Mouse (Mus musculus) intestine, embryonic 14.5 days (tissue): ENCODE measurements around the gene Irak1. TPM values are rescaled to one million over a fixed set of nuclear protein-coding genes. Genes with fewer than 3 reads are reported as not detected.

ENCODE experiments used
- ATAC-seq: fragments of 200-750 bp; cut with Nextera tagmentation; replicated peaks from 2 replicates; pipeline ENCODE4 v1.8.0; 2017; ENCODE audit warnings: low read depth, moderate number of reproducible peaks, moderate TSS enrichment, moderate library complexity; ENCODE audit not compliant: low FRiP score, low TSS enrichment
- DNase-seq: peaks from one replicate; pipeline ENCODE4 v3.0.0-alpha.2; 2018; ENCODE audit warnings: low spot score
- H3K27ac ChIP-seq: fragments of 300-500 bp; sonication (generic); 2 replicates; pipeline ENCODE4 v1.5.1; 2014; ENCODE audit warnings: low read depth, mild to moderate bottlenecking, control low read depth
- H3K27me3 ChIP-seq: fragments of 300-500 bp; sonication (generic); replicated peaks from 2 replicates; pipeline ENCODE4 v1.6.1; 2014; ENCODE audit warnings: low read length, control low read depth; ENCODE audit not compliant: control insufficient read depth, insufficient read depth
- H3K36me3 ChIP-seq: fragments of 300-500 bp; sonication (generic); 2 replicates; pipeline ENCODE4 v1.6.1; 2014; ENCODE audit warnings: low read length, control low read depth; ENCODE audit not compliant: control insufficient read depth, insufficient read depth
- H3K4me1 ChIP-seq: fragments of 300-500 bp; sonication (generic); replicated peaks from 2 replicates; pipeline ENCODE4 v1.6.1; 2014; ENCODE audit warnings: low read length, control low read depth, mixed read lengths; ENCODE audit not compliant: control insufficient read depth, insufficient read depth
- H3K4me2 ChIP-seq: fragments of 300-500 bp; sonication (generic); 2 replicates; pipeline ENCODE4 v1.6.1; 2014; ENCODE audit warnings: low read length
- H3K4me3 ChIP-seq: fragments of 300-500 bp; sonication (generic); 2 replicates; pipeline ENCODE4 v1.5.1; 2014; ENCODE audit warnings: low read depth, low read length, control low read depth, mixed read lengths
- H3K9ac ChIP-seq: fragments of 300-500 bp; sonication (generic); 2 replicates; pipeline ENCODE4 v1.6.1; 2014; ENCODE audit warnings: mild to moderate bottlenecking, low read length
- H3K9me3 ChIP-seq: fragments of 300-500 bp; sonication (generic); 2 replicates; pipeline ENCODE4 v1.6.1; 2016; ENCODE audit warnings: low read length, control low read depth; ENCODE audit not compliant: control insufficient read depth
- WGBS: fragments of 180-500 bp; shearing (Covaris S2); extraction: QIAGEN DNeasy Blood & Tissue Kit; methylation state at CpG from one replicate; pipeline ENCODE4 v1.1.7; 2014; 5-methylcytosine and 5-hydroxymethylcytosine counted together
- polyA plus RNA-seq: library from polyadenylated mRNA; unstranded; fragments of >200 nt; fragmentation: Nextera tagmentation; extraction: Ambion mirVana; gene quantifications from 2 replicates; pipeline ENCODE4 v1.2.1, GENCODE M21; 2014

Gene Irak1
- 50.8 and 55.8 TPM in 2 replicates for polyA plus RNA-seq

DNA sequence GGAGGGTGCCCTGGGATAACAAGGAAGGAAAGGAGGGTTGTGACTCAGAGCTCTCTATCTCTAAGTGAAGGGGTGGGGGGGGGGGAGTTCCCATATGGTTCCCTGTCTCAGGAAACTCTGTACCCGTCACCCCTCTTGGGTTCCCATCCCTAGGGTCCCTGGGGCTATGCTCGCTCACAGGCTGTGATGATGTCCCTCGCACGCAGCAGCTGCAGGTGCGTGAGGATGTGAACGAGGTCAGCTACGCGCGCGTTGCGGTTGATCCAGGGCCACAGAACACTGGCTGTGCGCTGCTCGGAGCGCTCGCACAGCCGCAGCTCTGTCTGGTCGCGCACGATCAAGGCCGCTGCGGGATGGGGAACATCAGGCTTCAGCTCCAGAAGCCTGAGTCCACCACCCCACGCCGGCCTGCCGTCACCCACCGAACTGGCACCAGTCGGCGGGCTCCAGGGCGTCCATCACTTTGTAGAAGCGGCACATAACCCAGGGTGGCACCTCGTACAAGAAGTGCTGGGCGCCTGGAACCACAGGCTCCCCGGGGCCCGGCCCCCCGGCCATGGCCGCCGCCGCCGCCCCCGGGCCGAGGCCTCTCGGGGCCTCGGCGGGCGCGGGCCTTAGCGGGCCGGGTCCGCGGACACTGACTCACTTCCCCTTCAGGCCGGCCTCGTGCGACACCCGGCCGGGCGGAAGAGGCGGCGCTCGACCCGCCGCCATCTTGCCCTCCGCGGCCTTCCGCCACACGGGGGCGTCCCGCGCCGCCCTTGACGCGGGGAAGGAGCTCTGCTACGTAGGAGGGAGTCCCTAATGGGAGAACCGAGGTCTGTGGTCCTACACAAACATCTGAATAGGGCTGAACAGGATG lies at the start of gene Irak1:
TSS of gene Irak1 (minus strand) at position 731 of the 862 bp plus-strand sequence.
- 14% methylated on average over 56 of the region's 72 CpGs for WGBS
- H3K4me2 ChIP-seq, result peak within 1 kb of the TSS; percentile 52
- peaks cover 9% of the 10 kb centered on the region for H3K36me3 ChIP-seq
- ATAC-seq (peak; percentile 77), DNase-seq (peak; percentile 81)
- no peaks in the 10 kb centered on the region for H3K4me1 ChIP-seq
- no peaks in the 10 kb centered on the region for H3K27me3 ChIP-seq
- H3K9ac ChIP-seq, result peak within 1 kb of the TSS; percentile 79
- peak within 1 kb of the TSS; percentile 77 for H3K27ac ChIP-seq
- no peaks in the 10 kb centered on the region for H3K9me3 ChIP-seq
- peak within 1 kb of the TSS; percentile 54 for H3K4me3 ChIP-seq

DNA sequence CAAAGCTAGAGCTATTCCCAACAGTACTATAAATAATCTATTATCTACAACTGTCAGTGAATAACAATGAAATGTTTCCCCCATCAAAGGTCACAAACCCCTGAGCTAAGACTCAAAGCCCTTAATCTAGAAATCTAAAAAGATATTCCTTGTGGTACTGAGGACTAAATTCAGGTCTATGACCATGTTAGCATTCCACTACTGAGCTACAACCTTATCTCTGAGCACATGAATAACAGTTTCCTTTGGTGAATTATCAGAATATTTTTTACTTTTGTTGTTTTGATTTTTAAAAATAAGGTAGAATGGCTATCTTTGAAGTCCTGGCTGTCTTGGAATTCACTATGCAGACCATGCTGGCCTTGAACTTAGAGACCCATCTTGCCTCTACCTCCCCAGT lies 47.1 kb upstream of the Irak1 start:
- no peaks in the 10 kb centered on the region for H3K27me3 ChIP-seq
- DNase-seq (no peak), ATAC-seq (no peak)
- H3K4me3 ChIP-seq, result no peak overlapping the region
- no peaks in the 10 kb centered on the region for H3K9me3 ChIP-seq
- no peak overlapping the region for H3K9ac ChIP-seq
- 0 out of 2 replicates have a peak, but pooled peaks cover 2% of the 10 kb centered on the region for H3K36me3 ChIP-seq
- no peaks in the 10 kb centered on the region for H3K4me1 ChIP-seq
- H3K27ac ChIP-seq, result no peak overlapping the region
- H3K4me2 ChIP-seq, result no peak overlapping the region

DNA sequence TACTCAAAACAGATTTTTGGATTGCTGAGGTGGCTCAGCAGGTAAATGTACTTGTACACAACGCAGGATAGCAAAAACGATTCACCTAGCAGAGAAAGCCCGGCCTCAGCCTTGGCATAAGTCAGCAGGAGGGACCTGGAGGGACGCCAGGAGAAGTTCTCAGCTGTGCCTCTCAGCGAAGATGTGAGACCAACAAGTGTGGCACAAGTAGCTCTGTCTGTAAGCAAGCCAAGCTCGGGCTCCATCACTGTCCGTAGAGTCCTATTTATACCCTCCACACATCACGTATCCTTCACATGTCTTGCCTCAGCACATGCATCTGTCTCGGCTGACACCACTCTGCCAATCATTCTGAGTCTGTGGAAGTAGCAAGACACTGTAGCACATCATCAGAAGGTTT lies 44.2 kb upstream of the Irak1 start:
- H3K4me2 ChIP-seq, result no peak overlapping the region
- WGBS, result 85% methylated on average over 9 of the region's 9 CpGs
- H3K9me3 ChIP-seq, result no peaks in the 10 kb centered on the region
- no peaks in the 10 kb centered on the region for H3K27me3 ChIP-seq
- H3K36me3 ChIP-seq, result 0 out of 2 replicates have a peak, but pooled peaks cover 2% of the 10 kb centered on the region
- no peak overlapping the region for H3K27ac ChIP-seq
- H3K9ac ChIP-seq, result no peak overlapping the region
- ATAC-seq (no peak), DNase-seq (no peak)
- H3K4me3 ChIP-seq, result no peak overlapping the region
- no peaks in the 10 kb centered on the region for H3K4me1 ChIP-seq

DNA sequence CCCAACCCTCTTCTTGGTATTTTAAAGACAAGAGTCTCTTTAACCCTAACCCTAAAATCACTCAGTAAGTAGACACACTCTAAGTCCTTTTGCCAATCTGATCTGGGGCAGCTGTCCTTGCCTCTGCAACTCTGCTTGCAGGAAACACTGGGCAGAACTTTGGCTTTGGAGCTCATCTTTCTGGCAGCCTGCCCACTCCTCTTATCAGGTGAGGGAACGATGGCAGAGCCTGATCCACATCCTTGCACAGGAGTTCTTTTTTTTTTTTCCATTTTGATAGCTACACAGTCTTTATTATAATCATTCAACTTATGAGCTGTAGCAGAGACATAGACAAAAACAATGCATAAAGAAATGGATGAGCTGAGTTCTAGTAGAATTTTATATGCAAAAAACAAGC lies 21.4 kb upstream of the Irak1 start:
- Histone ChIP-seq H3K4me3 (no peak overlapping the region), H3K9ac (no peak overlapping the region), H3K9me3 (no peaks in the 10 kb centered on the region), H3K27me3 (no peaks in the 10 kb centered on the region), H3K27ac (no peak overlapping the region), H3K4me1 (no peaks in the 10 kb centered on the region), H3K36me3 (no peaks in the 10 kb centered on the region), H3K4me2 (no peak overlapping the region)
- 50% methylated on average over 1 of the region's 1 CpGs for WGBS
- ATAC-seq (no peak), DNase-seq (no peak)

DNA sequence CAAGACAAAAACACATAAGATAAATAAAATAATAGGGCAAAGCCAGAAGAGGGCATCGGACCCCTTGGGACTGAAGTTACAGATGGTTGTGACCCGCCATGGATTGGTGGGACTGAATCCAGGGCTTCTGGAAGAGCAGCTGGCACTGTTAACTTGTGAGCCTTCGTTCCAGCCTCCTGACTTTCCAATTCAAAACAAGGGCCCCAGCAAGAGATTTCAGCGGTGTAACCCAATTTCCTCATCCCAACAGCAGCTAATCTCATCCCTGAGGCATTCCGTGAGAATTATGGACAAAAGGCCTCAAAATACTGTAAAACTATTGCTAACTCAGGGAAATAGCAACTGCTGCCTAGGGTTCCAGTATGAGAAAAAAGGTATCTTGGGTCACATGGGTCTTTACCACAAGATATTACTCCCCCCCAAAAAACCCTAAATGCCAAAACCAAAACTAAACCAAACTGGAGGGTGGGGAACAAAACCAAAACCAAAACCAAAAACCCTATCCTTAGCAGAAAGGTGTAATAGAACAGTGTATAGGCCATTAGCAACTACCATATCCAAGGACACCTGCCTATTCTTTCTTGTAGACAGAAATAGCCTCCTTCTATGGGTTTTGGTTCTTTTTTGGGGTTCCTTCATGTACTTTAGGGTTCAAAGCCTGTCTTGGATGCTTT lies 14.1 kb upstream of the Irak1 start:
- Histone ChIP-seq H3K9ac (no peak overlapping the region), H3K4me2 (no peak overlapping the region), H3K9me3 (no peaks in the 10 kb centered on the region), H3K36me3 (peaks cover 32% of the 10 kb centered on the region), H3K27ac (no peak overlapping the region), H3K4me3 (no peak overlapping the region), H3K27me3 (no peaks in the 10 kb centered on the region), H3K4me1 (no peaks in the 10 kb centered on the region)
- DNase-seq, result no peak
- 80% methylated on average over 5 of the region's 5 CpGs for WGBS
- no peak for ATAC-seq

DNA sequence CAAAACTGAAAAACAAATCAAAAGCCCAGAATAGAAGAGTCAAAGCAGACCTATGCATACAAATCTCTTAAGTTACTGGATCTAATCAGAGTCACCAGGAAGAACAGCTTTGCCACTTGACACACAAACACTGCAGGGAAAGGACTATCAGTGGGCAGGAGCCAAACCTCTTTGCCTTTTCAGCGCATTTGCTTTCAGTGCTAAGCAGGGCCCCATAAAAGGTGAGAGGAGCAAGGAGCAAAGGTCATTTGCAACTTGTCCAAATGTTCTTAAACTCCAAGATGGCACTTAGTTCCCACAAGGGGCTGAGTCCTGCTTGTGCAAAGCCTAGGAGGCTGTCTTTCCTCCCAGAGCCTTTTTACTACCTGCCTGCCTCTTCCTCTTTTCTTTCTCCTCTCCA lies 6.3 kb upstream of the Irak1 start:
- no peak for ATAC-seq
- WGBS, result 67% methylated on average over 1 of the region's 1 CpGs

DNA sequence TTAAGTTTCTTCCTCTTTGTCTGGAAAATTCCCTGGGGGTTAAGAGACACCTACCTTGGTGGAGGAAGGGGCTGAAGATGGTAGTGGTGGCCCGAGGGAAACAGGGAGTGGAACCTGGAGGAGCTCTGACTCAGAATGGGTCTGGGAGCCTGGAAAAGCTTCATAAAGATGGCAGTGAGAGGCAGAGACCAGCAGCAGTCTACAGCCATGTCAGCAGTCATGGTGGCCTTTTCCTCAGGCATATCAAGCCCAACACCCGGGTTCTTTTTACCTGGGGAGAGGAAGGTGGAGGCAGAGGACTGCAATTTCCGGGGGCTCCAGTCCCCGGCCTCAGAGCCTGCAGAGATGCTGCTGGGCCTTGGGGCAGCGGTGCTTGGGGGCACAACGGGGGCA lies 927 bp downstream of the Irak1 start:
- WGBS, result 23% methylated on average over 4 of the region's 6 CpGs
- H3K36me3 ChIP-seq, result peaks cover 12% of the 10 kb centered on the region
- H3K9ac ChIP-seq, result peak overlapping the region; percentile 79
- H3K4me1 ChIP-seq, result no peaks in the 10 kb centered on the region
- H3K27ac ChIP-seq, result no peak overlapping the region
- H3K27me3 ChIP-seq, result no peaks in the 10 kb centered on the region
- ATAC-seq (no peak), DNase-seq (peak; percentile 53)
- H3K4me2 ChIP-seq, result peak overlapping the region; percentile 52
- peak overlapping the region; percentile 54 for H3K4me3 ChIP-seq
- H3K9me3 ChIP-seq, result no peaks in the 10 kb centered on the region

More for the DNA sequence above, 6.3 kb upstream of the Irak1 start:
- H3K9ac ChIP-seq, result no peak overlapping the region
- no peak for DNase-seq
- no peak overlapping the region for H3K27ac ChIP-seq
- no peak overlapping the region for H3K4me2 ChIP-seq
- H3K4me1 ChIP-seq, result no peaks in the 10 kb centered on the region
- H3K4me3 ChIP-seq, result no peak overlapping the region
- no peaks in the 10 kb centered on the region; the same call in 1 of the 2 replicates for H3K27me3 ChIP-seq
- H3K36me3 ChIP-seq, result peaks cover 12% of the 10 kb centered on the region
- no peaks in the 10 kb centered on the region for H3K9me3 ChIP-seq

DNA sequence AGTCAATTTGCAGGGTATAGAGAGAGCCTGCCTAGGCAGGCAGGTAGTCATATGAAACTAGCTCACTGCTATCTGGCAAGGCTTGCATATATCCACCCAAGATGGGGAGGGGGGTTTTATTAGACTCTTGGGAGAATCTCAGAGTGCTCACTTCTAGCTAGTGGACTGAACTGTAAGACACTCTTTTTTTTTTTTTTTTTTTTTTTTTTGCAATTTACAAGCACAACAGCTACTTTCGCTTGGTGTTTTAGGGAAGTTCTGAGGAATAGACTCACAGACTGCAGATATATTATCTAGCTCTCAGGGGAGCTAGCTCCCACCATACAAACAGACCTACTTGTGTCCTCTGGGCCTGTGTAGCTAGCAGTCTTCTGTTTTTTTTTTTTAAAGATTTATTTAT lies 9.1 kb downstream of the Irak1 start:
- H3K4me2 ChIP-seq, result no peak overlapping the region
- H3K4me1 ChIP-seq, result no peaks in the 10 kb centered on the region
- ATAC-seq (no peak), DNase-seq (no peak)
- H3K36me3 ChIP-seq, result 0 out of 2 replicates have a peak, but pooled peaks cover 12% of the 10 kb centered on the region
- H3K27ac ChIP-seq, result no peak overlapping the region
- 100% methylated on average over 1 of the region's 1 CpGs for WGBS
- H3K27me3 ChIP-seq, result no peaks in the 10 kb centered on the region
- no peaks in the 10 kb centered on the region for H3K9me3 ChIP-seq
- H3K4me3 ChIP-seq, result no peak overlapping the region
- H3K9ac ChIP-seq, result no peak overlapping the region
